Mouse (Mus musculus) adrenal gland, postnatal 10 days (tissue): ENCODE measurements around the gene Gm17019. TPM values are rescaled to one million over a fixed set of nuclear protein-coding genes. Genes with fewer than 3 reads are reported as not detected.
A peak's percentile ranks its signal among the peaks of the same experiment; 100 is the strongest.
"Not testable (repeated sequence)": the region's sequence is repeated elsewhere in the genome, so short reads cannot be mapped to it uniquely, and the experiment has no call there.

Experiments used
- DNase-seq: peaks from one replicate; pipeline ENCODE4 v3.0.0; 2021; ENCODE audit warnings: mixed read lengths
- long read RNA-seq, 2 experiments: library from polyadenylated mRNA; stranded (forward); transcript quantifications; one replicate each; pipeline ENCODE4 v2.0.0; 2021
- total RNA-seq, 2 experiments: library from RNA; stranded (reverse); gene quantifications; 2 replicates each; pipeline ENCODE4 v1.2.3; 2021

Gm17019 gene
- not detected for total RNA-seq
- long read RNA-seq, experiment 1 = 0 reads
- long read RNA-seq, experiment 2 = 0 reads

DNA sequence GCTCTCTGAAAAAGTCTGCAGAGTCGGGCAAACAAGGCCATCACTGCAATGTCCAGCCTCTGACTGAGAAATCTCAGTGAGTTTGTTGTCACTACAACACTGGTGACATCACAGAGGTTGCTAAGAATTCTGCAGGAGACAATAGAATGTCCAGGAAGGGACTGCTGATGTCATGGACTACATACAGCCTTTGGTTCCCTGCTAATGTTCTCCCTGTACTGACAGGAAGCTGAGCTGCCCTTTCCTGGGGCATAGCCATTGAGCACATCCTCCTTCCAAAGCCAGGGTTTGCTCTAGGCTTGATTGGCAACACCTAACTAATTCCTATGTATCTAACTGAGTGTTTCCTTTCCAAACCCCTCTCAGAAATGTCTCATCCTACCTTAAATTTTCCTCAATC lies at the start of gene Gm17019:
TSS of gene Gm17019 (minus strand) at position 101 of the 400 bp plus-strand sequence.
- DNase-seq = not testable (repeated sequence)

DNA sequence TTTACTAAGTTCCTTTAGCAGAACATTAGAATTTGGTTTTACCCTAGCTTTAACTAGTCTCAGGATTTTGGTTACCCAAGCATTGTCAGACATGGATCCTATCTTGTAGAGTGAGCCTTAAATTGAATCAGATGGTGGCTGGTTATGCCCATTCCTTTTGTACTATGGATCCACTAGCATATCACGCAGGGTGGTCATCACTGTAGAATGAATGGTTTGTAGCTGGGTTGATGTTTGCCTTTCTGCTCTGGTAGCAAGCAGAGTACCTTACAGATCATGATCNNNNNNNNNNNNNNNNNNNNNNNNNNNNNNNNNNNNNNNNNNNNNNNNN lies 29.6 kb upstream of the Gm17019 start:
- not testable (repeated sequence) for DNase-seq

DNA sequence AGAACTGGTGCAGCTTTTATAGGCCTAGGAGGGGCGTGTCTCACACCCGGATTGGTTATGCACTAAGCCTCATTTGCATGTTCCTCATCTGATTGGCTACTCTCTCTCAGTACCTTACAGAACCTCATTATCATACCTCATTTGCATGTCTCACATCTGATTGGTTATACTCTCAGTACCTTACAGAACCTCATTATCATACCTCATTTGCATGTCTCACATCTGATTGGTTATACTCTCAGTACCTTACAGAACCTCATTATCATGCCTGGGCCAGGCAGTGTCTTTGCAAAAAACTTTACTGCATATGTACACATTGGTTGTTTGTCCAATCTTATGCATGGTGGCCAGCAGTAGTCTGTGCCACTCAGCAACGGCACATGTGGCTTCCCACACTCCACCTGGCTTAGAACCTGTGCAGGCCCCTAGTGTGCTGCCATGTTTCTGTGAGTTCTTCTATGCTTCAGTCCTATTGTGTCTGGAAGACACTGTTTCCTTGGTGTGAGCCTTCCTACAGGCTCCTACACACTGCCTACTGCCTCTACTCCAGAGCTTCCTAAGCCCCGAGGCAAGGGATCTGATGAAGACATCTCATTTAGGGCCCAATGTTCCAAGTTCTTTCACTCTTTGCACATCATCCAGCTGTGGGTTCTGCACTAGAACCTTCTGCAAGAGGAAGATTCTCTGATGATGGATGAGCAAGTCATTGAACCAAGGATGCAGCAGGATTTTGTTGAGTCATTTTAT lies 29.0 kb upstream of the Gm17019 start:
- not testable (repeated sequence) for DNase-seq

DNA sequence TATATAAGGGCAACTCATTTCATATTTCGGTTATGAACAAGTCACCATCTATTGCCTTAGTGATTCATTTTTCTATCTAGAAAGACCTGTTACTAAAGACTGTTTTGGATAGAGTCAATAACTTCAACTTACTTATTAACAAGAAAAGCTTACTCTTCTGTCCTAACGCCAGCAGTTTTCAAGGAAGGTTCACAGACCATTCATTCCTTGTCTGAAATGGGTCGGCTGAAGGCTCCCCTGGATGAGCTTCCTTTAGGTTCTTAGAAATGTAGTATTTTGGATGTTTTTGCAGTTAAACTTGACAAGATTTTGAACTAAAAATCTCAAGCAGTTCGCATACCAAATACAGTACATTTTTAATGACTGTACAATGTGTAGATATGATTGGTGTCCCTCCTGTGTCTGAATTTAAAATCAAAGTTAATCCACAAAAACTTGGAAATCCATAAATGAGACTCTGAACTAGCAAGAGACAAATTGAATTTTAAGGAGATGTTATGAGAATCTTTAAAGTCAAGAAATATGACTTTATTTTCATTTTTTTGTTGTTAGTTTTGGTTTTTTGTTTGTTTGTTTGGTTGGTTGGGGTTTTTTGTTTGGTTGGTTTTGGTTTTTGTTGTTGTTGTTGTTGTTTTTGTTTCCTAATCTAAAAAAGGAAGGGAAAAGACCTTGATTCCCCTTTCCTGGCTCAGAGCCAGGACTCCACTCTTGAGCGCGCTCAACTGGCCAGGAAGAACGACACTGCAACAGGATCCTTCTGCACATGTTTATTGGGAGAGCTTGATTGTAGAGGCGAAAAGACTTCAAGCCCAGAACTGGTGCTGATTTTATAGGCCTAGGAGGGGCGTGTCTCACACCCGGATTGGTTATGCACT lies 21.6 kb upstream of the Gm17019 start:
- DNase-seq = not testable (repeated sequence)

DNA sequence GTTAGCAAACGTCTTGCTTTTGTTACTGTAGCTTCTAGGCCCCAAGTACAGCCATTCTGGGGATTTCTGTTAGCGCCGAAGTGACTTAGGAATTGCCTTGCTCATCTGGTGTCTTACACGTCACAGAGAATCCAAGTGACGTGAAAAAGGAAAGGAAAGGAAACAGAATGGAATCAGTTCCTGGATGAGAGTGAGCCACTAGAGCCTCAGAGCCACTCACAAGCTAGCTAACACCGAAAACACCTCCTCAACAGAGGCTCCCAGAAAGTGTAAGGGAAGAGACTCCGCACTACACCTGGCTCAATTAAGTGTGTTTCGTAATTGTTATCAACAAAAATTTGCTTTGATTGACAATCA lies 20.8 kb upstream of the Gm17019 start:
- not testable (repeated sequence) for DNase-seq

DNA sequence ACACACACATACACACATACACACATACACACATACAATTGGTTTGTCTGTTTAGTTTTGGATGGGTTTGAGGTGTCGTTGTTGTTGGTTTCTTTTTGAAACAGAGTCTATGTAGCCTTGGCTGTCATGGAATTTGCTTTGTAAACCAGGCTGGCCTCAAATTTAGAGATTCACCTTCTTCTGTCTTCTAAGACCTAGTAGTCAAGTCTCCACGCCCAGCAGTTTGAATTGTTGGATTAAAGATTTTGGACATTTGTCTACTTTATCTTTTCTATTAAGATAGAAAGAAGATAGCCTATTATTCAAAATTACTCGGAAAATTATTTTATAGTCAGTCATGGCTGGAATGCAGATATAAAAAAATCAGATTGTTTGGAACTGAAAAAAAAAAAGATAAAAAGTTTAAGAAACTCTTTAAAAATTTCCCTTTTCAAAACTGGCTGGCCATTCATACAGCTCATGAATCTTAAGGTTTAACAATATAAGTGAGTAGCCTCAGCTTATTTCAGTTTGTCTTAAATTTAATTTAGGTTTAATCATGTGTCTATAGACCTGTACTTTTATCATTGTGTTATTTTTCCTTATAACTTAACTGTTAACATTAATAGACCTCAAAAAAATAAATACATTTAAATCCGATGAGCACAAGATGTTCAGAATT lies 20.3 kb upstream of the Gm17019 start:
- not testable (repeated sequence) for DNase-seq

DNA sequence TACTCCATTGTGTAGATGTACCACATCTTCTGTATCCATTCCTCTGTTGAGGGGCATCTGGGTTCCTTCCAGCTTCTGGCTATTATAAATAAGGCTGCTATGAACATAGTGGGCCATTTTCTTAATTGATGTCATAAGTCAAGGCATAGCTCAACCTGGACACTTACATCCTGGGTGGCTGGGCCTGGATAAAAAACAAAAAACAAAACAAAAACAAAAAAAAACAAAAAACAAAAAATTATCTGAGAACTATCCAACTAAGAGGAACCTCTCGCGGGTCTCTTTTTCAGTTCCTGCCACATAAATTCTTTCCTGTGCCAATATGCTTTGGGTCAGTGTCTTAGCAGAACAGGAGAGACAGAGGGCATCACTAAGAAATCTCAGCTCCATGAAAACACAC lies 18.0 kb upstream of the Gm17019 start:
- not testable (repeated sequence) for DNase-seq

DNA sequence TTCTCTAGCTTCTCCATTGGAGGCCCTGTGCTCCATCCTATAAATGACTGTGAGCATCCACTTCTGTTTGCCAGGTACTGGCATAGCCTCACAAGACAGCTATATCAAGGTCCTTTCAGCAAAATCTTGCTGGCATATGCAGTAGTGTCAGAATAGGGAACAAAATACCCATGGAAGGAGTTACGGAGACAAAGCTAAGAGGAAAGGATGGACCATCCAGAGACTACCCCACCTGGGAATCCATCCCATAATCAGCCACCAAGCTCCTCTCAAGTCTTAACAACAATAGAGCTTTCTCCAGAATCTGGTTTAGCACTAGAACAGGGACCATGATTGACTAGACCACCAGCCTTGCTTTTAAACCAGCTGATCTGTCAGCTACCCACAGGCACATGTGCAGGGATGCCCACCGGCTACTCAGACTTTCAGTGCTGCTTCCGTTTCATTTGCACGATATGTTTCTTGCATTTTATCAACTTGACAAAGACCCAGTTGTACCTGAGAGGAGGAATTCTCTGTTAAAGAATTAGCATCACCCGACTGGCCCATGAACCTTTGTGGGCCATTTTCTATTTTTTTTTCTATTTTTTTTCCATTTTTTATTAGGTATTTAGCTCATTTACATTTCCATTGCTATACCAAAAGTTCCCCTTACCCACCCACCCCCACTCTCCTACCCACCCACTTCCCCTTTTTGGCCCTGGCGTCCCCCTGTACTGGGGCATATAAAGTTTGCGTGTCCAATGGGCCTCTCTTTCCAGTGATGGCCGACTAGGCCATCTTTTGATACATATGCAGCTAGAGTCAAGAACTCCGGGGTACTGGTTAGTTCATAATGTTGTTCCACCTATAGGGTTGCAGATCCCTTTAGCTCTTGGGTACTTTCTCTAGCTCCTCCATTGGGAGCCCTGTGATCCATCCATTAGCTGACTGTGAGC lies 12.3 kb upstream of the Gm17019 start:
- DNase-seq = not testable (repeated sequence)

DNA sequence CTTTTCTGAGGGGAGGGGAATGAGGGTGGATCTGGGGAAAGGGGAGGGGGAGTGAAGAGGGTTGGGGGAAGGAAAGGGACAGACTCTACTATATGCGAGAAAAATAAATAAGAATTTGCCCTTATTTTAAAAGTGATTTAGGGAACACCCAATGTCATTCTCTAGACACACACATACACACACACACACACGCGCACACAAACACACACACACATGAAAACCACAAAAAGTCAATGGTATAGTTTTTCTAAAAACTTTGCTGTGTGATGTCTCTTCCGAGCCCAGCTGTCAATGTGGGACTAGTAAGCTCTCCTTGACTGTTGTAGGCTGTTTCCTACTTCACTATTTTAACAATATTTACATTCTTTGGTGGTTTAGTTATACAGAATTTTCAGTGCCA lies 8.0 kb upstream of the Gm17019 start:
- not testable (repeated sequence) for DNase-seq

DNA sequence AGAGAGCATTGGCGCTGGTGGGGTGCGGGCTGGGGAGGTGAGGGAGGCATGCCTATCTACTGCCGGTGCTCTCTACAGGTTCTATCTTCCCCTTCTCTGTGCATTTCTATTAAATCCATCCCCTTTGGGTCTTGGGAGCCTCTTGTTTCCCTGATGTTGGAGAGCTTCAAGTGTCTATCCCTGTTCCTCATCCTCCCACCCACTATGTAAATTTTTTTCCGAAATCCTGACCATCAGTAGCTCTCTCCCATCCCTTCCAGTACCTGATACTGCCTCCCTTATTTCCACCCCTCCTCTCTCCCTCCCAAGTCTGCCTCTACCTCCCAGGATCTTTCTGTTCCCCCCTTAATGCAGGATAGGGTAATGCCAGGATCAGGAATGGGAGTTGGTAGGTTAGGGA lies 7.2 kb upstream of the Gm17019 start:
- DNase-seq = not testable (repeated sequence)

DNA sequence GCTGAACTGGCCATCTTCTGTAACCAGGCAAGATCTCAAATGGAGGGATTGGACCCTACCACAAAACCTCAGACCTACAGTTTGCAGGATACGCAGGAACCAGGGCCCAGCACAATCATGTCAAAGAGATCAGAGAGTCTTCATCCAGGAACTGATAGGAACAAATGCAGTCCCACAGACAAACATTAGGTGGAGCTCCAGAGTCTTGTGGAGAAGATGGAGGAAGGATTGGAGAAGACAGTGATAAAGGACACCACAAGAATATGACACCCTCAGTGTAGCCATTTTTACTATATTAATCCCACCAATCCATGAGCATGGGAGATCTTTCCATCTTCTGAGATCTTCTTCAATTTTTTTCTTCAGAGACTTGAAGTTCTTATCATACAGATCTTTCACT lies 8.5 kb downstream of the Gm17019 start:
- peak; percentile 33 for DNase-seq

DNA sequence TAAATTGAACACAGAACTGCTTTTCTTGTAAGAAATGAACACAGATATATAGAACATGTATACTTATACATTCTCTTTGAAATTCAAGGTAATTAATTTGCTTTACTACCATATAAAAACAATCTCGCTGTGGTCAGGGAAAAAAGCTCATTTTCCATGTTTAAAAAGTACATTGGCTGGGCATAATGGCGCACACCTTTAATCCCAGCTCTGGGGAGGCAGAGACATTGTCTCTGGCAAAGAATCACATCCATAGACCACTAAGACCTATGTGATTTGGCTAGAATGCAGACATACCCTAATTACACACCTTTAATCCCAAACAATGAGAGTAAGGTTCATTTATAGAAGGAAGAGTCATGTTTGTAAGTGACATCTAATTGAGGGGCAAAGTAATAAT lies 12.7 kb downstream of the Gm17019 start:
- not testable (repeated sequence) for DNase-seq

DNA sequence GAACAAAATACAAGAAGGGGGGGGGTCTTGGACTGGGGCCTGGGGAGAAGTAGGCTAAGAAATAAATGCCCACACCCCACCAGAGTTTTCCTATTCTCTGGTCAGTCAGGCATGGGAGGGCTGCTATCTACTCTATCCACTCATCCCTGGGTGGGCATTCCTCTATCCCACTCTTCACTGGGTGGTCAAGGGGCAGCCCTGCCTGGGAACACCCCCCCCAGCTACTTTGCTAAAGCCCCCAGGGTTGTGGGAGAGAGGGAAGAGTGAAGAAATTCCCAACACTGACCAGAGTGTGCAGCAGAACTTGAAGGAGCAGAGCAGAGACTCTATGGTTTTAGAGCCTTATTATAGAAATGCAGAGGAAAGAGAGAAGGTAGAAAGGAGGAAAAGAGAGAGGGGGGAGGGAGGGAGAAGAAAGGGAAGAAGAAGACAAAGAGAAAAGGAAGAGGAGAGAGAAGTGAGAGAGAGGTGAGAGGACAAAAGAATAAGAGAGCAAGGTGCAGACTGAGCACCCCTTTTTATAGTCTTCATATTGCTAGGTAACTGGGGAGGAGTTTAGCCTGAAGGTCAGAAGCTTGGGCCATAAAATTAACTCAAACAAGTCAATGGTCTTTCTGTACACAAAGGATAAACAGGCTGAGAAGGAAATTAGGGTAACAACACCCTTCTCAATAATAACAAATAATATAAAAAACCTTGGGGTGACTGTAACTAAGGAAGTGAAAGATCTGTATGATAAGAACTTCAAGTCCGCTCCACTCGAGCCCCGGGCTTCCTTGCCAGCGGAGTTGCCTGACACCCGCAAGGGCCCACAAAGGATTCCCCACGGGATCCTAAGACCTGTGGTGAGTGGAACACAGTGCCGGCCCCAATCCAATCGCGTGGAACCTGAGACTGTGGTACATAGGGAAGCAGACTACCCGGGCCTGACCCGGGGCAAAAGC lies 21.9 kb downstream of the Gm17019 start:
- not testable (repeated sequence) for DNase-seq

DNA sequence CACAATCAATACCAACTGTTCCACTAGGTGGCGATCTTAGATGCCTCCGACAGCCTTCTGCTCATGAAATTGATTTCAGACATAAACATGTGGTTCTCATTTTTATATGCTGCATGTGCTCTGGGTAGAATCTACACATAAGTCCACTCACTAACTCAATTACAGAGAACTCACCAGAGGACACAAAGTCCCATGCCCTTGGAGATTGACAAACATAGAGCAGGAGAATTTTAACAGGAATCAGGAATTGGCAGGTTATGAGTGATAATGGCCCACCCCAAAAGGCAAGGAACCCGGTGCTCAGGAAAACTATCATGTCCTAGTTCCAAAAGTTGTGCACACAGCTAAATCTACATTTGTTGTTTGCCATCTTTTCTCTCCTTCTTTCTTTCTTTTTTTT lies 25.9 kb downstream of the Gm17019 start:
- not testable (repeated sequence) for DNase-seq

DNA sequence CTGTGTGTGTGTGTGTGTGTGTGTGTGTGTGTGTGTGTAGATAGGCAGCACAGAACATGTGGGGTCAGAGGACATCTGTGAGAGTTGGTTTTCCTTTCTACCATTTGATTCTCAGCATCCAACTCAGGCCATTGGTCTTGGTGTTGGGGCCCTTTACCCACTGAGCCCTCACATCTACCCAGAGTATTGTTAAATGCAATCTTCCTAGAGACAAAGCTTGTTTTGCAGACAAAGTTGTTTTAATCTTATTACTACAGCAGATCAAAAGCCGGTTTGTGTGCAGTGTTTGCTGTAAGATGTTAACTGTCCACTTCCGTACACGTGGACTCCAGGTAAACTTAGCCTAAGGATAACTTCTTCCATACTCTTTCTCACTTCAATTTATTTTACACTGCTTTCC lies 26.5 kb downstream of the Gm17019 start:
- DNase-seq = not testable (repeated sequence)

DNA sequence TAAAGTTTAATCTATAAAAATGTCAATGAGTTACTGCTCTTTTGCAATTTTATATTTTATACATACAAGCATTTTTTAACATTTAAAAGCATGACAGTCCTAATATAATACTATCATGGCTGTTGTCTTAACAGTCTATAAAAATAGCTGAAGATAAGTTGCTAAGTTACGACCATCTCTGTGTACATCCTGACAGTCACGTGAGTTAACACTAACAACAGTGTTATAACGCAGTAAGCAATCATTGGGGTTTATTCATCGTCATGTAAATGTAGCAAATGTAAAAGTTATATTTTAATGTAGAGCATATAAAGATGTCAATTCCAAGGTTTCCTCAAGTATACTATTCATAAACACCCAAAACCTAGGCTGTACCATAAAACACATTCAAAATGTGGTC lies 27.2 kb downstream of the Gm17019 start:
- DNase-seq = not testable (repeated sequence)

DNA sequence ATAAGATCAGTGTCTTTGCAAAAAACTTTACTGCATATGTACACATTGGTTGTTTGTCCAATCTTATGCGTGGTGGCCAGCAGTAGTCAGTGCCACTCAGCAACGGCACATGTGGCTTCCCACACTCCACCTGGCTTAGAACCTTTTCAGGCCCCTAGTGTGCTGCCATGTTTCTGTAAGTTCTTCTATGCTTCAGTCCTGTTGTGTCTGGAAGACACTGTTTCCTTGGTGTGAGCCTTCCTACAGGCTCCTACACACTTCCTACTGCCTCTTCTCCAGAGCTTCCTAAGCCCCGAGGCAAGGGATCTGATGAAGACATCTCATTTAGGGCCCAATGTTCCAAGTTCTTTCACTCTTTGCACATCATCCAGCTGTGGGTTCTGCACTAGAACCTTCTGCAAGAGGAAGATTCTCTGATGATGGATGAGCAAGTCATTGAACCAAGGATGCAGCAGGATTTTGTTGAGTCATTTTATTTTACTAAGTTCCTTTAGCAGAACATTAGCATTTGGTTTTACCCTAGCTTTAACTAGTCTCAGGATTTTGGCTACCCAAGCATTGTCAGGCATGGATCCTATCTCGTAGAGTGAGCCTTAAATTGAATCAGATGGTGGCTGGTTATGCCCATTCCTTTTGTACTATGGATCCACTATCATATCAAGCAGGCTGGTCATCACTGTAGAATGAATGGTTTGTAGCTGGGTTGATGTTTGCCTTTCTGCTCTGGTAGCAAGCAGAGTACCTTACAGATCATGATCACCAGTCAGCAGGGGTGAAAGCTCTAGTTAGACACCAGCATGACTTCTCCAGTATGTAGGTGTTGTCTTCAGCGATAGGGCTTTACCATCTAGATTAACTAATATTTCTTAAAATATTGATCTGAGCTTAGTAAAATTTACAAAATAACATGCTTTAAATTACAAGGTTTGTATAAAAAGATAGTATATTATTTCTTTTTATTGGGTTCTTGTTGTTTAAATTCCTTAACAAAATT lies 27.9 kb downstream of the Gm17019 start:
- not testable (repeated sequence) for DNase-seq

DNA sequence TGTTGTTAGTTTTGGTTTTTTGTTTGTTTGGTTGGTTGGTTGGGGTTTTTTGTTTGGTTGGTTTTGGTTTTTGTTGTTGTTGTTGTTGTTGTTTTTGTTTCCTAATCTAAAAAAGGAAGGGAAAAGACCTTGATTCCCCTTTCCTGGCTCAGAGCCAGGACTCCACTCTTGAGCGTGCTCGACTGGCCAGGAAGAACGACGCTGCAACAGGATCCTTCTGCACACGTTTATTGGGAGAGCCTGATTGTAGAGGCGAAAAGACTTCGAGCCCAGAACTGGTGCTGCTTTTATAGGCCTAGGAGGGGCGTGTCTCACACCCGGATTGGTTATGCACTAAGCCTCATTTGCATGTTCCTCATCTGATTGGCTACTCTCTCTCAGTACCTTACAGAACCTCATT lies 34.7 kb downstream of the Gm17019 start:
- DNase-seq = not testable (repeated sequence)

DNA sequence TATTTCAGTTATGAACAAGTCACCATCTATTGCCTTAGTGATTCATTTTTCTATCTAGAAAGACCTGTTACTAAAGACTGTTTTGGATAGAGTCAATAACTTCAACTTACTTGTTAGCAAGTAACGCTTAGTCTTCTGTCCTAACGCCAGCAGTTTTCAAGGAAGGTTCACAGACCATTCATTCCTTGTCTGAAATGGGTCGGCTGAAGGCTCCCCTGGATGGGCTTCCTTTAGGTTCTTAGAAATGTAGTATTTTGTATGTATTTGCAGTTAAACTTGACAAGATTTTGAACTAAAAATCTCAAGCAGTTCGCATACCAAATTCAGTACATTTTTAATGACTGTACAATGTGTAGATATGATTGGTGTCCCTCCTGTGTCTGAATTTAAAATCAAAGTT lies 35.2 kb downstream of the Gm17019 start:
- DNase-seq = not testable (repeated sequence)
